Mouse (Mus musculus) heart, embryonic 11.5 days (tissue): ENCODE measurements around the gene Ptpn23. TPM values are rescaled to one million over a fixed set of nuclear protein-coding genes. Genes with fewer than 3 reads are reported as not detected.
"Not testable (repeated sequence)": the region's sequence is repeated elsewhere in the genome, so short reads cannot be mapped to it uniquely, and the experiment has no call there.

ENCODE experiments used
- ATAC-seq: fragments of 200-750 bp; cut with Nextera tagmentation; replicated peaks from 2 replicates; pipeline ENCODE4 v1.8.0; 2017; ENCODE audit warnings: moderate library complexity; ENCODE audit not compliant: insufficient number of reproducible peaks, low FRiP score, low TSS enrichment
- H3K27ac ChIP-seq: fragments of 300-500 bp; sonication (generic); 2 replicates; pipeline ENCODE4 v1.5.1; 2014; ENCODE audit warnings: mild to moderate bottlenecking, low read depth, low read length
- H3K27me3 ChIP-seq: fragments of 300-500 bp; sonication (generic); 2 replicates; pipeline ENCODE4 v1.6.1; 2014; ENCODE audit warnings: mild to moderate bottlenecking, low read length, mixed read lengths; ENCODE audit not compliant: control insufficient read depth, insufficient read depth
- H3K36me3 ChIP-seq: fragments of 300-500 bp; sonication (generic); 2 replicates; pipeline ENCODE4 v1.6.1; 2014; ENCODE audit warnings: mild to moderate bottlenecking, low read length, moderate library complexity, mixed read lengths; ENCODE audit not compliant: control insufficient read depth, insufficient read depth
- H3K4me1 ChIP-seq: fragments of 300-500 bp; sonication (generic); 2 replicates; pipeline ENCODE4 v1.6.1; 2014; ENCODE audit warnings: low read length; ENCODE audit not compliant: control insufficient read depth, insufficient read depth
- H3K4me2 ChIP-seq: fragments of 300-500 bp; sonication (generic); 2 replicates; pipeline ENCODE4 v1.6.1; 2014; ENCODE audit warnings: mild to moderate bottlenecking, moderate library complexity
- H3K4me3 ChIP-seq: fragments of 300-500 bp; sonication (generic); 2 replicates; pipeline ENCODE4 v1.5.1; 2014; ENCODE audit warnings: low read depth, low read length
- H3K9ac ChIP-seq: fragments of 300-500 bp; sonication (generic); 2 replicates; pipeline ENCODE4 v1.6.1; 2014; ENCODE audit warnings: mild to moderate bottlenecking, low read depth, low read length, moderate library complexity
- H3K9me3 ChIP-seq: fragments of 300-500 bp; sonication (generic); replicated peaks from 2 replicates; pipeline ENCODE4 v1.6.1; 2016; ENCODE audit warnings: low read length; ENCODE audit not compliant: control insufficient read depth
- WGBS: fragments of 180-500 bp; shearing (Covaris S2); extraction: QIAGEN DNeasy Blood & Tissue Kit; methylation state at CpG from one replicate; pipeline ENCODE4 v1.1.7; 2014; ENCODE audit not compliant: insufficient replicate concordance; 5-methylcytosine and 5-hydroxymethylcytosine counted together
- polyA plus RNA-seq: library from polyadenylated mRNA; unstranded; fragments of >200 nt; fragmentation: Nextera tagmentation; extraction: Ambion mirVana; gene quantifications from 2 replicates; pipeline ENCODE4 v1.2.1, GENCODE M21; 2014

The Ptpn23 gene
- polyA plus RNA-seq, 1 experiment from 2014 or later, result 14.1 TPM

- 75% methylated on average over 5 of the region's 5 CpGs for WGBS
- H3K9me3 ChIP-seq, result no peaks in the 10 kb centered on the region
- H3K4me2 ChIP-seq, result no peak overlapping the region
- H3K27ac ChIP-seq, result no peak overlapping the region
- peaks cover 8% of the 10 kb centered on the region; the same call in 1 of the 2 replicates for H3K36me3 ChIP-seq
- H3K9ac ChIP-seq, result no peak overlapping the region
- no peaks in the 10 kb centered on the region for H3K27me3 ChIP-seq
- no peak for ATAC-seq
- no peak overlapping the region for H3K4me3 ChIP-seq
- 0 out of 2 replicates have a peak, but pooled peaks cover 2% of the 10 kb centered on the region for H3K4me1 ChIP-seq
Measured at GRCm38 (mm10) chr9:110400650-110401049, 7.4 kb downstream of the Ptpn23 start.

GRCm38 (mm10) chr9:110393295-110393694 lies 14.7 kb downstream of the Ptpn23 start:
- Histone ChIP-seq H3K4me2 (no peak overlapping the region), H3K36me3 (peaks cover 40% of the 10 kb centered on the region), H3K9me3 (no peaks in the 10 kb centered on the region), H3K9ac (no peak overlapping the region), H3K27me3 (no peaks in the 10 kb centered on the region), H3K27ac (no peak overlapping the region), H3K4me1 (no peaks in the 10 kb centered on the region), H3K4me3 (no peak overlapping the region)
- 89% methylated on average over 4 of the region's 4 CpGs for WGBS
- ATAC-seq, result no peak

- WGBS, result 93% methylated on average over 3 of the region's 3 CpGs
- H3K36me3 ChIP-seq, result peaks cover 55% of the 10 kb centered on the region
Measured at GRCm38 (mm10) chr9:110390843-110391242, 17.2 kb downstream of the Ptpn23 start.

GRCm38 (mm10) chr9:110388011-110388410 lies 20.0 kb downstream of the Ptpn23 start:
- 85% methylated on average over 7 of the region's 7 CpGs for WGBS
- no peak for ATAC-seq
- peaks cover 76% of the 10 kb centered on the region for H3K36me3 ChIP-seq

More at GRCm38 (mm10) chr9:110390843-110391242, 17.2 kb downstream of the Ptpn23 start:
- H3K4me3 ChIP-seq, result no peak overlapping the region
- ATAC-seq, result no peak
- H3K27ac ChIP-seq, result no peak overlapping the region
- no peaks in the 10 kb centered on the region for H3K4me1 ChIP-seq
- no peaks in the 10 kb centered on the region for H3K27me3 ChIP-seq
- no peaks in the 10 kb centered on the region for H3K9me3 ChIP-seq
- H3K4me2 ChIP-seq, result no peak overlapping the region
- no peak overlapping the region for H3K9ac ChIP-seq

GRCm38 (mm10) chr9:110384369-110384929 lies 23.6 kb downstream of the Ptpn23 start:
- Histone ChIP-seq H3K9me3 (no peaks in the 10 kb centered on the region), H3K4me3 (no peak overlapping the region), H3K4me1 (peaks cover 3% of the 10 kb centered on the region; the same call in 1 of the 2 replicates), H3K27me3 (no peaks in the 10 kb centered on the region), H3K27ac (no peak overlapping the region), H3K36me3 (peaks cover 55% of the 10 kb centered on the region), H3K9ac (no peak overlapping the region), H3K4me2 (no peak overlapping the region)
- ATAC-seq, result no peak
- 88% methylated on average over 7 of the region's 7 CpGs for WGBS

More at GRCm38 (mm10) chr9:110388011-110388410, 20.0 kb downstream of the Ptpn23 start:
- Histone ChIP-seq H3K9me3 (no peaks in the 10 kb centered on the region), H3K9ac (no peak overlapping the region), H3K4me1 (no peaks in the 10 kb centered on the region), H3K27ac (no peak overlapping the region), H3K4me3 (no peak overlapping the region), H3K27me3 (no peaks in the 10 kb centered on the region), H3K4me2 (no peak overlapping the region)

GRCm38 (mm10) chr9:110381292-110381691 lies 26.7 kb downstream of the Ptpn23 start:
- Histone ChIP-seq H3K36me3 (peaks cover 39% of the 10 kb centered on the region), H3K9ac (no peak overlapping the region), H3K27me3 (no peaks in the 10 kb centered on the region), H3K4me1 (peaks cover 3% of the 10 kb centered on the region; the same call in 1 of the 2 replicates), H3K9me3 (no peaks in the 10 kb centered on the region), H3K4me2 (peak overlapping the region; percentile 63; the same call in 1 of the 2 replicates), H3K27ac (no peak overlapping the region), H3K4me3 (no peak overlapping the region)
- no peak for ATAC-seq
- 77% methylated on average over 12 of the region's 12 CpGs for WGBS

GRCm38 (mm10) chr9:110380662-110381061 lies 27.4 kb downstream of the Ptpn23 start:
- H3K4me3 ChIP-seq, result peak overlapping the region; percentile 4; the same call in 1 of the 2 replicates
- ATAC-seq, result peak; percentile 50; the same call in 1 of the 2 replicates
- H3K9me3 ChIP-seq, result no peaks in the 10 kb centered on the region
- H3K4me1 ChIP-seq, result peaks cover 3% of the 10 kb centered on the region; the same call in 1 of the 2 replicates
- H3K9ac ChIP-seq, result 0 out of 2 replicates have a peak overlapping the region, but pooled peaks have one; percentile 22
- peak overlapping the region; percentile 63 for H3K4me2 ChIP-seq
- WGBS, result 20% methylated on average over 21 of the region's 21 CpGs
- no peak overlapping the region for H3K27ac ChIP-seq
- H3K27me3 ChIP-seq, result no peaks in the 10 kb centered on the region
- peaks cover 33% of the 10 kb centered on the region for H3K36me3 ChIP-seq

- peaks cover 21% of the 10 kb centered on the region for H3K36me3 ChIP-seq
- no peak for ATAC-seq
- WGBS, result 87% methylated on average over 8 of the region's 8 CpGs
Measured at GRCm38 (mm10) chr9:110379361-110379760, 28.7 kb downstream of the Ptpn23 start.

GRCm38 (mm10) chr9:110377655-110378054 lies 30.4 kb downstream of the Ptpn23 start:
- H3K27me3 ChIP-seq, H3K9me3 ChIP-seq, H3K4me1 ChIP-seq, H3K9ac ChIP-seq, H3K4me2 ChIP-seq, ATAC-seq, H3K4me3 ChIP-seq, H3K27ac ChIP-seq: not testable (repeated sequence)
- 83% methylated on average over 15 of the region's 15 CpGs for WGBS
- peaks cover 15% of the 10 kb centered on the region; the same call in 1 of the 2 replicates for H3K36me3 ChIP-seq

More at GRCm38 (mm10) chr9:110379361-110379760, 28.7 kb downstream of the Ptpn23 start:
- Histone ChIP-seq H3K4me1 (peaks cover 3% of the 10 kb centered on the region; the same call in 1 of the 2 replicates), H3K27me3 (no peaks in the 10 kb centered on the region), H3K27ac (no peak overlapping the region), H3K9me3 (no peaks in the 10 kb centered on the region), H3K4me2 (no peak overlapping the region), H3K9ac (no peak overlapping the region), H3K4me3 (no peak overlapping the region)
